Mouse (Mus musculus): ENCODE results near the gene Sfxn5. TPM values are rescaled to one million over a fixed set of nuclear protein-coding genes. Genes with fewer than 3 reads are reported as not detected.
A peak's percentile ranks its signal among the peaks of the same experiment; 100 is the strongest.

The Sfxn5 gene
- polyA plus RNA-seq, 1 experiment from 2014 or later = 8.2 TPM

DNA sequence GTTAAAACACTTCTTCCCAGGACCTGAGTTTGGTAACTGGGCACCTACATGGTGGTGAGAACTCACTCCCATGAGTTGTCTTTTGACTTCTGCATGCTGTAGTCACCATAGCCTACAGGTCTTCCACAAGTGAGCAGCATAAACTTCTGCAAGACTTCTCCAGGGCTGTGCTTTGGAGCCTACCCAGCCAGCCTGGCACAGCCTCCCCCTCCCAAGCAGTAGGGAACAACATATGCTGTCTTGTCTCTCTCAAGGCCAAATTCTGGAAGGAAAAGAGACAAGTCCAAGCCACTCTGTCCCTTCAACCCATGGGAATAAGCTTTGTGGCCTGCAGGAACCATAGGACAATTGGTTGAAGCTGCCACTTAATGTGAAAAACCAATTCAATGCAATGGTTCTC lies 11.7 kb upstream of the Sfxn5 start:
- Histone ChIP-seq H3K4me2 (no peak overlapping the region), H3K27me3 (no peaks in the 10 kb centered on the region), H3K27ac (no peak overlapping the region), H3K4me1 (no peaks in the 10 kb centered on the region), H3K9me3 (no peaks in the 10 kb centered on the region), H3K4me3 (no peak overlapping the region), H3K36me3 (peaks cover 48% of the 10 kb centered on the region), H3K9ac (no peak overlapping the region)
- no peak for ATAC-seq (ENCODE audit: insufficient number of reproducible peaks, insufficient read depth, low FRiP score, low TSS enrichment, low read depth)

DNA sequence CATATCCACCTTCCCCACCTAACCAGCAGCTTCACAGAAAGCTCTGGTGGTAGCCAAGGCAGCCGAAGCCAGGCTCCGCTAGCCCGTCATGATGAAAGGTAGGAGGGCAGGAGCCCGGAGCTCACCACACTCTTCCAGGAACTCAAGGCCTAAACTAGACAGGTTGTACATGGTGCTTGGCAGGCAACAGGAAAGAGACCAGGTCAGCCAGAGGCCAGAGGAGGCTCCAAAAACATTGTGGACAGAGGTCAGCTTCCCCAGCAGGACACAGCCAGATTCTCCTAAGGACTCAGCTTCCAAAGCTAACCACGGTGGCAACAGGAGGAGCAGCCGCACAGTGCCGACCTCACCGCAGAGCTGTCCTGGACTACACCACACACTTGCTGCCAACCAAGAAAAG lies 9.8 kb upstream of the Sfxn5 start:
- Histone ChIP-seq H3K9me3 (no peaks in the 10 kb centered on the region), H3K4me1 (no peaks in the 10 kb centered on the region), H3K27ac (no peak overlapping the region), H3K4me2 (no peak overlapping the region), H3K27me3 (no peaks in the 10 kb centered on the region), H3K36me3 (peaks cover 40% of the 10 kb centered on the region), H3K4me3 (no peak overlapping the region), H3K9ac (no peak overlapping the region)
- no peak for ATAC-seq (ENCODE audit: insufficient number of reproducible peaks, insufficient read depth, low FRiP score, low TSS enrichment, low read depth)
- 85% methylated on average over 8 of the region's 8 CpGs for WGBS

DNA sequence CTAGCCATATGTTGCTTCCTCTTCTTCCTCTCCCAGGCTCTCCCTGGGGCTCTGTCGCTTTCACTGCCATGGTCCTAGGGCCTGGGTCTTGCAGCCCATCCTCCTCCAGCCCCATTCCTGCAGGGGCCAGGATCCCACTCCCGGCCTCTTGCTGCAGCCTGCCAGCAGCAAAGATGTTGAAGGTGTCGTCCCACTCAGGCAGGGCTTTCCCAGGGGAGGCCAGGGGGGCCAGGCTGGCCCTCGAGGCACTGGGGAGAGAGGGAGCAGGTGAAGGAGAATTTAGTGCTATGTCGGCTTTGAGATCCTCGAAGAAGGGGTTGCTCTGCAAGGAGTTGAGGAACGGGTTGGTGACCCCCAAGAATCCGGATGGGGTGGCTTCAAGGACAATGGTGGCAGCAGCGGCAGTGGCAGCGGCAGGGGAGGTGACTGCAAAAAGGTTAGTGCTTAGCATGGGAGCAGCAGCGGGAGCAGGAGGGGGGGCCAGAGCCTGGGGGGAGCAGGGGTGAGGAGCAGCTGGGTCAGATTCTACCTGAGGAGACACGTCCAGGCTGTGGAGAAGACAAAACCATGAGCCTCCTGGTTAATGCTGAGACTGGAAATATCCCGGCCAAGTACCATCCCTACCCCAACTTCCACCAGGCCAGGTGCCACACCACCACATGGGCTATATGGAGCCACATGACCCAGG lies 8.7 kb upstream of the Sfxn5 start:
- no peak overlapping the region for H3K9ac ChIP-seq
- no peak overlapping the region for H3K27ac ChIP-seq
- no peak overlapping the region for H3K4me2 ChIP-seq
- H3K4me1 ChIP-seq = no peaks in the 10 kb centered on the region
- no peaks in the 10 kb centered on the region for H3K9me3 ChIP-seq
- H3K4me3 ChIP-seq = no peak overlapping the region
- WGBS = 68% methylated on average over 13 of the region's 13 CpGs
- peaks cover 36% of the 10 kb centered on the region for H3K36me3 ChIP-seq
- H3K27me3 ChIP-seq = no peaks in the 10 kb centered on the region
- ATAC-seq (ENCODE audit: insufficient number of reproducible peaks, insufficient read depth, low FRiP score, low TSS enrichment, low read depth) = no peak

DNA sequence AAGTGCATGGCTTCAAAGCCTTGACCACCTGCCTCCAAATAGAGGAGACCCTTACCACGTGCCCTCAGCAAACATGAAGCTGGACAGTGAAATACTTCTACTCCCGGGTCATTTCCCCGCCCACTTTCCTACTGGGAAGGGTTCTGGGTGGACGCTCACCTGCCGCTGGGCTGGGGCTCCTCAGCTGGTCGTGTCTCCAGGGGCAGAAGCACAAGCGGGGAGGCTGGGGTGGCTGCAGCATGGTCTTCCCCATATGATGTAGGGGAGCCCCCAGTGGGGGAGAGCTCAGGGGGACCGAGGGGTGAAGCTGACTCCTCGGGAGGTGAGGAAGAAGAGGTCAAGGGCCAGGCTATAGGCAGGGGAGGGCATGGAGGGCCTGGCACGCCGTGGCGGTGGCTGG lies 7.0 kb upstream of the Sfxn5 start:
- no peak overlapping the region for H3K27ac ChIP-seq
- no peak overlapping the region for H3K4me2 ChIP-seq
- H3K4me1 ChIP-seq = no peaks in the 10 kb centered on the region
- no peak for ATAC-seq (ENCODE audit: insufficient number of reproducible peaks, insufficient read depth, low FRiP score, low TSS enrichment, low read depth)
- no peaks in the 10 kb centered on the region for H3K9me3 ChIP-seq
- no peak overlapping the region for H3K9ac ChIP-seq
- WGBS = 71% methylated on average over 12 of the region's 12 CpGs
- no peak overlapping the region for H3K4me3 ChIP-seq
- H3K36me3 ChIP-seq = peaks cover 40% of the 10 kb centered on the region
- H3K27me3 ChIP-seq = no peaks in the 10 kb centered on the region

DNA sequence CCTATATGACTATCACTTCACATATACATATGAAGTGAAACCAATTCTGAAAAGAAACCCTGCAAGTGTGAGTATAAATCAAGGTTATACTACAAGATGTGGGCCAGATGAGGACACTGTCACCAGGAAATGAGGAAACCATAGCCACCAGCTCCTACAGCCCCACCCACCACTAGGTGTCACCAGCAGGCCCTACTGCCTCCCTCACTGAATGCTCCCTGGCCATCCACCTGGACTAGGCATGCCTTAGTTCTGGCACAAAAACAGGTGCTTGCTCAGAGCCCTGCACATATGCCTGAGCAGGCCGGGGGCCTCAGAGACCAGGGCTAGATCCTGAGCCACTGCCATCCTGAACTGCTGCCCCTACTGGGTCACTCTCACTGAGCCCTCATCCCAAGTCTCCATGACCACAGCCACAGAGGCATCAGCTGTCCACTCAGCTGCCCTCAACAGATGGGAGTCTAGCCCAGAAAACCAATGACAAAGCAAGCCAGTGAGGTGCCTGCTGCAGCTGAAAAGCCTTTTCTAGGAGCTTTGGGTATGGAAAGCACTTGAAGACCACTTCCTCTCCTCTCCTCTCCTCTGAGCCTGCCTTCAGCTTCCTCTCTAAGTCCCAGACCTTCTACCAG lies 6.2 kb upstream of the Sfxn5 start:
- H3K36me3 ChIP-seq = peaks cover 39% of the 10 kb centered on the region
- no peak overlapping the region for H3K4me3 ChIP-seq
- H3K27ac ChIP-seq = no peak overlapping the region
- no peak for ATAC-seq (ENCODE audit: insufficient number of reproducible peaks, insufficient read depth, low FRiP score, low TSS enrichment, low read depth)
- no peaks in the 10 kb centered on the region for H3K27me3 ChIP-seq
- no peak overlapping the region for H3K4me2 ChIP-seq
- no peaks in the 10 kb centered on the region for H3K9me3 ChIP-seq
- H3K9ac ChIP-seq = no peak overlapping the region
- H3K4me1 ChIP-seq = no peaks in the 10 kb centered on the region
- 81% methylated on average over 1 of the region's 1 CpGs for WGBS

DNA sequence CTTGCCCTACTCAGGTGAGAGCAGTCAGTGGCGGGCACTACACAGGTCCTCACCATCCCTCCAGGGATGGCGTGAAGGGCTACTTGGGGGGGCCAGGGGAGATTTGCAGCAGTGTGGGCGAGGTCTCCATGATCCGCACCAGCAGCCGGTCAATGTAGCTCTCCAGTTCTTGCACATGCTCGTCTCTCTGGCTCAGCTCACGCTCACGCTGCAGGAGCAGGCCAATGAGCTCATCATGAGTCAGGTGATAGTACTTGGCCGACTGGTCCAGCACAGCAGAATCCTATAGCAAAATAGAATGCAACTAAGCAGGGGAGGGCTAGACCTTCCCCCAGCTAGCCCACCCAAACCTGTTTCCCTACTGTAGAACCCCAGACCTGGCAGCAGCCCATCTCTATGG lies 3.7 kb upstream of the Sfxn5 start:
- Histone ChIP-seq H3K27me3 (peaks cover 4% of the 10 kb centered on the region), H3K36me3 (peaks cover 30% of the 10 kb centered on the region), H3K4me3 (no peak overlapping the region), H3K4me1 (peaks cover 6% of the 10 kb centered on the region), H3K9me3 (no peaks in the 10 kb centered on the region), H3K27ac (no peak overlapping the region), H3K9ac (no peak overlapping the region), H3K4me2 (no peak overlapping the region)
- ATAC-seq (ENCODE audit: insufficient number of reproducible peaks, insufficient read depth, low FRiP score, low TSS enrichment, low read depth) = no peak
- 83% methylated on average over 9 of the region's 9 CpGs for WGBS

DNA sequence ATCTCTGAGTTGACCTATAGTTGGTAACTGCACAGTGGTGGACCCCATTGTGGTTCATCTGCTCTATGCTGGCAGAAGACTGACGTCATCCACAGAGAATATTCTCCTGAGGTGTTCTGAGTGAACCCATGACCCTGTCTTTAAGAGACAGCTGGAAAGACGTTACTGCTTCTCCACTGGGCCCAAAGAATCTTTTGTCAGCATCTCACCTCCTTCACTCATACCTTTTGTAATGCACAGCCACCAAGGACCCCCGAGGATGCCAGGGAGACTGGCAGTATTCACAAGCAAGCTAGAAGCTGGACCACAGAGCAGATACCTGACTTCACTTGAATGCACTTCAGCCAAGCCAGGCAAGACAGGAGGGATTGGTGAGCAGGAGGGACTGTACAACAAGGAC lies 2.1 kb upstream of the Sfxn5 start:
- Histone ChIP-seq H3K4me2 (no peak overlapping the region), H3K27me3 (peaks cover 15% of the 10 kb centered on the region), H3K4me3 (no peak overlapping the region), H3K4me1 (peaks cover 11% of the 10 kb centered on the region), H3K9ac (no peak overlapping the region), H3K27ac (no peak overlapping the region), H3K36me3 (peaks cover 15% of the 10 kb centered on the region), H3K9me3 (no peaks in the 10 kb centered on the region)
- ATAC-seq (ENCODE audit: insufficient number of reproducible peaks, insufficient read depth, low FRiP score, low TSS enrichment, low read depth) = no peak
- 57% methylated on average over 3 of the region's 3 CpGs for WGBS

DNA sequence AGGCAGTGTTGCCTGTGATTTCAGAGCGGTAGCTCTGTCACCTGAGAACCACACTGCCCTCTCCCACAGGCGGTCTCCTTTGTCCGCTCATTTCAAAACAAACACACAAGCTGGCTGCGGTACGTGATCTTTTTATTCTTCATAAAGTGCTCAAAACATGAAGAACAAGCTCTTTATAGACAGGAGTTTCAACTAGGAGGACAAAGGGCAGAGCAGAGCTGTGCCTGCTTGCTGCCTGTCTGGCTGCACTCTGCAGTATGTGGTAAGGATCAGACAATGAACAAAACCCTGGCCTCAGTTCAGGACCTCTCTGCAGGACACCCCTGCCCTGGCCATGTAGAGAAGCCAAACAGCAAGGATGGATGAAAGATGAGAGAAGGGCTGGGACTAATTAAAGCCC lies 1.6 kb upstream of the Sfxn5 start:
- no peak overlapping the region for H3K9ac ChIP-seq
- no peak for ATAC-seq (ENCODE audit: insufficient number of reproducible peaks, insufficient read depth, low FRiP score, low TSS enrichment, low read depth)
- no peak overlapping the region for H3K4me3 ChIP-seq
- no peak overlapping the region for H3K27ac ChIP-seq
- peaks cover 12% of the 10 kb centered on the region for H3K36me3 ChIP-seq
- WGBS = 51% methylated on average over 5 of the region's 5 CpGs
- H3K9me3 ChIP-seq = no peaks in the 10 kb centered on the region
- H3K4me2 ChIP-seq = no peak overlapping the region
- peaks cover 11% of the 10 kb centered on the region for H3K4me1 ChIP-seq
- peaks cover 18% of the 10 kb centered on the region for H3K27me3 ChIP-seq

DNA sequence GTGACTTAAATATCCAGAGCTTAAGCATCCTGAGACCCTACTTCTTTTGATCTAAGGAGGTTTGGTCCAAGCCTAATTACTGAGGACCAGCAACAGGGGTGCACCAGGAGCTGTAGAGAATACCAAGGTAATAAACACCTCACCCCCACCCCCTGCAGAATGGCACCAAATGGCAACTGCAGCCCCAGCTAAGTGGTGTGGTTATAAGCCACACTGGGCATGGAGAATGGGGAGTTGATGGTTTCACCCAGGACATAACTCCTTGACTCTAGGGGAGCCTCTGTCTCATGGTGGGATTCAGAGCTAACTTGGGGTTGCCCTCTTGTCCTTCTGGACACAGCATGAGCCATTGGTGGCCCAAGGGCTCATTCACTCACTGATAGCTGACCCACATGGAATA lies 1.0 kb upstream of the Sfxn5 start:
- H3K4me1 ChIP-seq = peaks cover 11% of the 10 kb centered on the region
- no peak overlapping the region for H3K27ac ChIP-seq
- no peak overlapping the region for H3K9ac ChIP-seq
- no peaks in the 10 kb centered on the region for H3K9me3 ChIP-seq
- peaks cover 18% of the 10 kb centered on the region for H3K27me3 ChIP-seq
- no peak overlapping the region for H3K4me2 ChIP-seq
- H3K4me3 ChIP-seq = peak overlapping the region; percentile 70; the same call in 1 of the 2 replicates
- no peak for ATAC-seq (ENCODE audit: insufficient number of reproducible peaks, insufficient read depth, low FRiP score, low TSS enrichment, low read depth)
- H3K36me3 ChIP-seq = peaks cover 12% of the 10 kb centered on the region

DNA sequence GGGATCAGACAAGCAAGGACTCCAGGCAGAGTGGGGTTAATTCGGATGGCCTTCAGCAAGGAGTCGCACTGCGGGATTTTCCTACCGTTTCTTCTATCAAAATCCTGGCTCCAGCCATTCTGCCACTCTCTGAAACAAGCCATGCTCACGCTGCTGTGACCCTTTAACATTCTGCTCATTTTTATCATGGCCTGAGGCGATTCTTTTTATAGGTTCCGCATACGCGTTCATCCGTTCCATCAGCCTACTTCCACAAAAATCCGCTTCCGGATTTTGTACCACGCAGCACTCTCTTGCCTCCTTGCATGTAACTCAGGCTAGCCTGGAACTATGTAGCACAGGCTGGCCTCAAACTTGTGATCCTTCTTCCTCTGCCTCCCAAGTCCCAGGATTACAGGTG lies 510 bp upstream of the Sfxn5 start:
- 2% methylated on average over 13 of the region's 13 CpGs for WGBS
- H3K27ac ChIP-seq = peak overlapping the region; percentile 57; the same call in 1 of the 2 replicates

DNA sequence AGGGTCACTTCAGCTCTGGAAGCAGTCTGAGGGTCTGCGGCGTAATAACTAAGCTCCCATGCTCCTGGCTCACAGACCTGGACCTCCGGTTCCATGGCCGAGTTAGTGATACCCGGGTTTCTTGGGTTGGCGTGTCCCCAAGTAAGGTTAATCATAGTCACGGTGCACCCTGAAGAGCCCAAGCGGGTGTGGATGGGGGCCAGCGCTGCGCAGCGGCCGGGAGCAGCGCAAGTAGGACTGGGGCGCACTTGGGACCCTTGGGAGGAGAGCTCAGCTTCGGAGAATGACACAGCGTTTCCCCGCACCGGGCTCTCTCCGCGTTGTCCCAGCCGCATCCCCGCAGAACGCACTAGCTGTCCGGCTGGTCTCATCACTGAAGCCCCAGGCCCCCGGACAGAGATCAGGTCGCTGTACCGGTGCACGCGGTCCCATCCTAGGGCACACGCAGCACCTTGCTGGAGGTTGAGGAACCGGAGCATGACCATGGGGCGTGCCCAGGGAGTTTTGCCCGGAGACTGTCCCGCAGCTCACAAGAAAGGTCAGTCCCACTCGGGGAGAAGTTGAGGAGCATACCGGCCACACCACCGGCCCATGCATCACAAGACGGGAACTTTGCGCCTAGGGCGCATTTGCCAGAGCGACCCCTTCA lies 747 bp downstream of the Sfxn5 start:
- WGBS = under 1% methylated on average over 41 of the region's 41 CpGs
- H3K27ac ChIP-seq = no peak overlapping the region

More for the DNA sequence above, 510 bp upstream of the Sfxn5 start:
- H3K4me2 ChIP-seq = peak overlapping the region; percentile 98
- ATAC-seq (ENCODE audit: insufficient number of reproducible peaks, insufficient read depth, low FRiP score, low TSS enrichment, low read depth) = no peak
- peak overlapping the region; percentile 80 for H3K9ac ChIP-seq
- H3K36me3 ChIP-seq = peaks cover 12% of the 10 kb centered on the region
- H3K4me1 ChIP-seq = peaks cover 11% of the 10 kb centered on the region
- no peaks in the 10 kb centered on the region for H3K9me3 ChIP-seq
- H3K27me3 ChIP-seq = peaks cover 18% of the 10 kb centered on the region
- peak overlapping the region; percentile 70 for H3K4me3 ChIP-seq

DNA sequence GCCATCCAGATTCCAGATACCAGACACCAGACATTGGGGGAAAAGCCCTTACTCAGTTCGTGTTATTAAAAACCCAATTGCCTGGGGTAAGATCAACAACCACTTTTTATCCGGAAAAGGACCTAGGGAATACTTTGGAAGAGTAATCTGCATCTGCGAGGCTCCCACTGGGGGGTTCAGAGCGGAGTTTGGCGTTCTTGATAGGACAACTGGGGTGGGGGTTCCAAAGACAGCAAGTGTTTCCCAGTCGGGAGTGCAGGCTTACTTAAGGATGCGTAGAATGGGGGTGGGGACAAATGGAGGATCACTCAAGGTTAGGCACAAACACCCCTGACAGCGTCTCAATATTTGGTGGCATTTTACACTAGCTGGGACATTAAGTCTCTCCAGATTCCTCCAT lies 1.5 kb downstream of the Sfxn5 start:
- Histone ChIP-seq H3K4me2 (peak overlapping the region; percentile 98), H3K4me1 (peaks cover 11% of the 10 kb centered on the region), H3K4me3 (peak overlapping the region; percentile 70), H3K9ac (peak overlapping the region; percentile 80; the same call in 1 of the 2 replicates), H3K36me3 (peaks cover 5% of the 10 kb centered on the region), H3K27ac (no peak overlapping the region), H3K27me3 (peaks cover 18% of the 10 kb centered on the region), H3K9me3 (no peaks in the 10 kb centered on the region)
- 13% methylated on average over 8 of the region's 8 CpGs for WGBS
- ATAC-seq (ENCODE audit: insufficient number of reproducible peaks, insufficient read depth, low FRiP score, low TSS enrichment, low read depth) = no peak

More for the DNA sequence above, 747 bp downstream of the Sfxn5 start:
- H3K9me3 ChIP-seq = no peaks in the 10 kb centered on the region
- peaks cover 11% of the 10 kb centered on the region for H3K4me1 ChIP-seq
- H3K9ac ChIP-seq = peak overlapping the region; percentile 80
- H3K36me3 ChIP-seq = peaks cover 12% of the 10 kb centered on the region
- ATAC-seq (ENCODE audit: insufficient number of reproducible peaks, insufficient read depth, low FRiP score, low TSS enrichment, low read depth) = peak; percentile 34
- peaks cover 18% of the 10 kb centered on the region for H3K27me3 ChIP-seq
- peak overlapping the region; percentile 70 for H3K4me3 ChIP-seq
- H3K4me2 ChIP-seq = peak overlapping the region; percentile 98

Data from embryonic facial prominence, embryonic 13.5 days (tissue).